Mouse (Mus musculus) kidney, adult 18-20 months (tissue): ENCODE results near the gene Cd300lg.
A peak's percentile ranks its signal among the peaks of the same experiment; 100 is the strongest.

ENCODE experiments used
- DNase-seq: peaks from one replicate; pipeline ENCODE4 v3.0.0; 2021

Gene Cd300lg

GRCm38 (mm10) chr11:102041350-102041949 is at the start of gene Cd300lg:
Gene Cd300lg, plus strand, starts transcription at chr11:102041509.
- DNase-seq, result peak; percentile 37

DNA sequence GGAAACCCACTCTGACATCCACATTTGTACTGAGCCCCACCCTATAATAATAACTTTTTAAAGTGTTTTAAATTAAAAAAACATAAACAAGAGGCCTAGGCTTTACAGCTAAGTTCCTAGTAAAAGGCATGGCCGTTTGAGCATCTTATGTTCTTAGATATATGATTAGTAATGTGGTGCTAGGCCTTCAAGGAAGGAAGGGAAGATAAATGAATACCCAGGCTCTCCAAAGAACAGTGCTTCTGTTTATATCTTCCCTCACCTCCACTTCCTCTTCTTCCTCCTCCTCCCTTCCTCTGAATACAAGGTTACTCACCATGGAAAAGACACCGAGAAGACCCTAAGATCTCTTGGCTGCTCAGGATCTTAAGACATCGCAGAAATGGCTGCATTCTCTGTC is 49.5 kb upstream of the Cd300lg start:
- no peak for DNase-seq

DNA sequence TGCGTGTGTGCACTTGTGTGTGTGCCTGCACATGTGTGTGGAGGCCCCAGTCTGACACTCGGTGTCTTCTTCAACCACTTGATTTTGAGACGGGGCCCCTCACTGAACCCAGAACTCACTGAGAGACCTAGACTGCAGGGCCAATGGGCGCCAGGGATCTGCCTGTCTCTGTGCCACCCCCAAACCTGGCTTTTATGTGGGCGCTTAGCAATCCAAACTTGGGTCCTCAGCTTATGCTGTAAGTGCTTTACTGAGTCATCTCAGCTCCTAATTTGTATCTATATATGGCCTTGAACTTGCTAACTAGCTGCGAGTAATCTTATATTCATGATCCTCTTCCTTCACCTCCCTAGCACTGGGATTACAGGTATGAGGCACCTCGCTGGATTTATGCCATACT is 48.9 kb upstream of the Cd300lg start:
- no peak for DNase-seq

GRCm38 (mm10) chr11:101994100-101994499 is 47.2 kb upstream of the Cd300lg start:
- no peak for DNase-seq

DNA sequence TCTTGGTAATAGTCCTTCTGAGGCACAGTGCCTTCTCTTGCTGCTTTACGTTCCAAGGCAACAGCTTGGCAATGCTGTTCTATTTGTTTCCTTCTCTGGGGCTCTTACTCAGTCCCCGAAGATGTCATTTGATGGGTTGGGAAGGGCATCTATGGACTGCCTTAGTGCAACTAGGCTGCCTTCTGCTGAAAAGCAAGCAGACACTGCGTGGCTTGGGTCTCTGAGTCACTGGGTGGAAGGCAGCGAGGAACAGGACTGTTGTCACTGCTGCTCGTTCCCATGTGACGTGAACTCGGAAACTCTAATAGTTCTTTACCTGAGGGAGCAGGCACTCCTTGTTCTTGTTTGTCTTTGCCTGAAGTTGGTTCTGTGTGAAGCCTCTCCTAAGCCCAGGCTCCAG is 45.4 kb upstream of the Cd300lg start:
- no peak for DNase-seq

DNA sequence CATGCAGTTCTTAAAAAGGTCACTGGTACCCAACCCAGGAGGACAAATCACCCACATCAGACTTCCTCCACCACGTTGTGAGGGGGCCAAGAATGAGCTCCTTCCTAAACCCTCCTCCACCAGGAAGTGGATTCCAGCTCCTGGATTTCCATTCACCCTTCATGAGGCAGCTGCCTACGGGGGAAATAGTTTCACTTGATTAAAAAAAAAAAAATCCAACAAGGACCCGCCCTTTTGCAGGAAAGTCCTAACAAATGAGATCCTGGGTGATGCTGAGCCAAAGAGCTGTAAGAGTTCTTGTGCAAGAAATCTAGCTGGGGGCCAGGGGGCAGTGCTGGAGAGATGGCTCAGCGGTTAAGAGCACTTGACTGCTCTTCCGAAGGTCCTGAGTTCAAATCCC is 43.1 kb upstream of the Cd300lg start:
- DNase-seq, result no peak

GRCm38 (mm10) chr11:101999466-101999865 is 41.8 kb upstream of the Cd300lg start:
- no peak for DNase-seq

- no peak for DNase-seq
These were observed 37.1 kb upstream of the Cd300lg start for GRCm38 (mm10) chr11:102004251-102004650.

DNA sequence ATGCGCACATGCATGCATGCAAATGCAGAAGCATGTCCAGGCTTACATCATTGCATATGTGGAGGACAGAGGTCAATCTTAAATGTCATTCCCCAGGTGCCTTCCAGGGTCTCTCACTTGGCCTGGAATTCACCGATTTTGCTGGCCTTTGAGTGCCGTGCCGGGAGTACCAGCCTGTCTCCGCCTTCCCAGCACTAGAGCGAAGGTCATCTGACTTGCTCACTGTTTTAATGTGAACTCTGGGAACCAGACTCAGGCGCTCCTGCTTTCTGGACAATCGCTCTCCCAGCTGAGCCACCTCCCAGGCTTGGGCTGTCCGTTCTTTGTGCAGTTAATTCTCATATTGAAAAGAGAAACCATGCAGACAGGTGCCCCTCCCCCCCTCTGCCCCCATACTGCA is 35.0 kb upstream of the Cd300lg start:
- no peak for DNase-seq

DNA sequence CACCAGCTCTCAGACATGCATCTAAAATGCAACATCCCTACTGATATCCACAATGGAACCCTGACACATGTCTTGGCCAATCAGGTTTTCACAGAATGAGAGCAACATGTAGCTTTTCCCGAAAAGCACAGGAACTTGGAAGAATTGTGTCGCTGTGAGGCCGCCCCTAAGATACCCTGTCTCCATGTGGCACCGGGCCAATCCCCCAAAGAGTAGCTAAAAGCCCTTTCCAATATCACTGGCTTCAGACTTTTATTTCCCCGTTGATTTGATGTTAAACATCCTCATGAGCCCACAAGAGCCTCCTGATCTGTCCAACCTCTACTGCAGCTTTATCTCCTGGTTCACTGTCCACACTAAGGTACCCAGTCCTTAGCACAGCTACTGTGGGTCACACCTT is 34.6 kb upstream of the Cd300lg start:
- DNase-seq, result no peak

DNA sequence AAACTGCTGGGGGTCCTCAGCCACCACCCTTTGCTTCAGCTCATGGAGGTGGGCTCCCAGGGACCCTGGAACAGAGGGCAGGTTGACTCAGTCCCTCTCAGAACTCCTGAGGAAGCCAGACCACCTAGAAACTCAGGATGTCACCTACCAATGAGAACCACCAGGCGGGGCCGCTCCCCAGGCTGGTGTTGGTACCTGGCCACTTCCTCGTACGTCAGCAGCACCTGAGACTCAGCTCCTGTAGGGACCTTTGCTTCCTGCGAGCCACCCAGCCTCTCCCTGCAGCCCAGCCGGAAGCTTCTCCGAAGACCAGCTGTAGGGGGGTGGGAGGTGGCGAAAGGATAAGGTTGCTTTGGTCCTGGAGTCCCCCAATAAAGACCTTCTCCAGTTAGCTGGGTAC is 32.9 kb upstream of the Cd300lg start:
- DNase-seq, result no peak

- DNase-seq, result no peak
These were observed 32.2 kb upstream of the Cd300lg start for GRCm38 (mm10) chr11:102008954-102009637.

- no peak for DNase-seq
These were observed 31.2 kb upstream of the Cd300lg start for GRCm38 (mm10) chr11:102010140-102010539.

DNA sequence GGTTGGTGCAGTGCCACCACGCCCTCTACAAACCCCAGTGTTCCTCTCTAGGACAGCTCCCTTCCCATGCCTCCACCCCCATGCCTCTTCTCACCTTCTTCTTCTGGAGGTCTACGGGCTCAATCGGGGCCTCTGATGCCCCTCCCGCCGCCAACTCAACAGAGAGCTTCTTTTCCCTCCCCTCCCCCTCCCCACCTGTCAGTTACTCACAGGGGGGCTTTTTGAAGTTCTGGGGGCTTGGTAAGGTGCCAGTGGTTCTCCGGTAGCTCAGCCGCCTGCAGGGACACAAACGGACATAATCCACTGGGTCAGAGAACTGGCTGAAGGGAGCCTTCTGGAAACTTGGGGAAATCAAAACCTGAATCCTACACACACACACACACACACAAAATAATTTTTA is 29.8 kb upstream of the Cd300lg start:
- no peak for DNase-seq

DNA sequence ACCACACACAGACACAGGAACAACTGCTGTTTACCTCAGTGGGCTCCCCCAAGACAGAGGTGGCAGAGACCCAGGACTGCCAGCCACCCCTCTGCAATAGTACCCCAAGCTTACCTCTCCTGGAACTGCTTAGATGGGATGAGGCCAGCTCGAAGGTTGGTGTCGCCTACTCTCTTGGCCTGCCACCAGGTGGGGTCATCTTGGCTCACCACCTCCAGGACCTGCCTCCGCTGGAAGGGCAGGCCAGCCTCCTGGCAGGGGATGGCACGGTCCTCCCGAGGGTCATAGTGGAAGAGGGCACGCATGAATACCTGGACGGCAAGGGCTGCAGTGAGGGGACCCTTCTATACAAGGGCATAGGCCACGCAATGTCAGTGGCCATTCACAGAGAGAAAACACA is 28.1 kb upstream of the Cd300lg start:
- no peak for DNase-seq

- no peak for DNase-seq
These were observed 25.8 kb upstream of the Cd300lg start for GRCm38 (mm10) chr11:102015472-102015871.

GRCm38 (mm10) chr11:102016136-102016535 is 25.2 kb upstream of the Cd300lg start:
- DNase-seq, result peak; percentile 30

- DNase-seq, result no peak
These were observed 21.6 kb upstream of the Cd300lg start for GRCm38 (mm10) chr11:102019736-102020135.

- DNase-seq, result no peak
These were observed 20.1 kb upstream of the Cd300lg start for GRCm38 (mm10) chr11:102021196-102021595.

DNA sequence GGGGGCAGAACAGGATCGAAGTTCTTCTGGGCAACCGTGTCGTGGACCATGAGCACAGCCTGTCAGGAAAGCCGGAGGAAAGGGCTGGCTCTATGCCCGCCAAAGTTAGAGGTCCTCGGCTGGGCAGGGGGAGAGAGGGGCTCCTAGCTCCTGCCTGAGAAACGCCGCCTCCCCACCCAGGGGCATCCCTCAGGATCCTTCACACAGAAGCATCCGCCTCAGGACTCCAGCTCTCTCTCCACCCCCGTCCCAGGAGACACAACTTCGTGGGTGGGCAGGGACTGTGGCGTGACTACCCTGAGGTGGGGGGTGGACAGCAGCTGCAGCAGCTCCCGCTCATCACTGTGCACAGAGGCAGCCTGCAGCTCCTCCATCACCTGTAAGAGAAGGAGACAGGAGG is 17.9 kb upstream of the Cd300lg start:
- DNase-seq, result no peak

DNA sequence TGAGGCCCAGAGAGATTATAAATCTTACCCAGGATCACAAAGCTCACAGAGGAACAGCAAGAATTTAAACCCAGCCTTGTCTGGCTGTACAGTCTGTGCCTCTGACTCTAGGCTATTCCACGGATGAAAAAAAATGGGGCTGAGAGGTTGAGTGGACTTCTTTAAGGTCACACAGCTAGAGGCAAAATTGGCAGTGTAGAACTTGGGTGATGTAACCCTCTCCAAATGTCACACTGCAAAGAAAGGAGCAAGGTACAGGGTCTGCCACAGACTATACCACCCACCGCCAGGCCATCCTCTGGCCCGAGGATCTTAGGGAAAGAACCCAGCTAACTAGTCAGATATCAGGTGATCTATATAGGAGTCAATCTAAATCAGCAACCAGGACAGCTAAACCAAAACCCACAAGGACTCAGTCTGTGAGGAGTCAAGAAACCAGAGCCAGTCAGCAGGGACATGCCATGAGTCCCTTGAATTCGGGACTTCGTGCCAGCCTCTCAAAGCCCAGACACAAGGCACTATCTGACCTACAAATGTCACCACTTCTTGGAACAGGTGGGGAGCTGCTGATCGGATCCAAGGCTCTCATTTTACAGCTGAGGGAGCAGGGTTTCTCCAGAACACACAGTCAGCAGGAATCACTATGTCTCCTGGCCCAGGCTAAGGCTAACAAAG is 17.1 kb upstream of the Cd300lg start:
- DNase-seq, result no peak

DNA sequence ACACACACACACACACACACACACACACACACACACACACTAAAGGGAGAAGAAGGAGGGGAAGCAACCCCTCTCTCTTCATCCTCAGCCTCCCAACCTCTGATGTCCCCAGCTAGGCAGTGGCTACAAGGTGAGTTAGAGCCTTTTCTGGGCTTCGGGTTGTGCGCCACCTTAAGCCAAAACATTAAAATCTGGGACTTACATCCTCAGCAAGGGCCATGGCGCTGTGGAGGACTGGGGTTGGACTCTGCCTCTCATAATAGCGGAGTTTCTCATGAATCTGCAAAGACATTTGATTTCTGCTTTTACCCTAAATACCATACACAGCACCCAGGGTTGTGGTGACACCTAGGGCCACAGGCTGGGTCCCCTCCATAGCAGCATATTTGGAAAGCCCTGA is 16.4 kb upstream of the Cd300lg start:
- DNase-seq, result no peak

GRCm38 (mm10) chr11:102025354-102025753 is 16.0 kb upstream of the Cd300lg start:
- DNase-seq, result no peak

- no peak for DNase-seq
These were observed 15.2 kb upstream of the Cd300lg start for GRCm38 (mm10) chr11:102025991-102026660.
